Mouse (Mus musculus) testis, adult 2 months (tissue): ENCODE results near the gene Myl6. TPM values are rescaled to one million over a fixed set of nuclear protein-coding genes. Genes with fewer than 3 reads are reported as not detected.

Source experiments
- H3K27ac ChIP-seq: fragments of 200-500 bp; 2 replicates; pipeline ENCODE4 v1.5.1; 2012; ENCODE audit warnings: low read depth, low read length; ENCODE audit not compliant: control insufficient read depth, insufficient read depth
- H3K27me3 ChIP-seq: fragments of 200-500 bp; 2 replicates; pipeline ENCODE4 v1.6.1; 2012; ENCODE audit warnings: mild to moderate bottlenecking, low read length, moderate library complexity; ENCODE audit not compliant: control insufficient read depth, insufficient read depth
- H3K36me3 ChIP-seq: fragments of 200-500 bp; 2 replicates; pipeline ENCODE4 v1.6.1; 2012; ENCODE audit warnings: mild to moderate bottlenecking, low read length; ENCODE audit not compliant: control insufficient read depth, insufficient read depth
- H3K4me1 ChIP-seq: fragments of 200-500 bp; 2 replicates; pipeline ENCODE4 v1.6.1; 2012; ENCODE audit warnings: low read length; ENCODE audit not compliant: control insufficient read depth, insufficient read depth
- H3K4me3 ChIP-seq: fragments of 200-500 bp; 2 replicates; pipeline ENCODE4 v1.5.1; 2012; ENCODE audit warnings: low read depth, mild to moderate bottlenecking, low read length, moderate library complexity, mixed read lengths; ENCODE audit not compliant: control insufficient read depth
- CTCF ChIP-seq: fragments of 200-500 bp; IDR thresholded peaks from 2 replicates; pipeline ENCODE4 v1.5.1; 2012; ENCODE audit warnings: low read depth, mild to moderate bottlenecking, inconsistent platforms, low read length, moderate library complexity; ENCODE audit not compliant: control insufficient read depth, insufficient read depth, insufficient replicate concordance
- POLR2A ChIP-seq: fragments of 200-500 bp; IDR thresholded peaks from 2 replicates; pipeline ENCODE4 v1.6.1; 2012; ENCODE audit warnings: low read depth, mild to moderate bottlenecking, inconsistent platforms, low read length, moderate library complexity; ENCODE audit not compliant: control insufficient read depth
- polyA plus RNA-seq: library from polyadenylated mRNA; depleted of rRNA; stranded (reverse); fragments of >200 nt; gene quantifications from 2 replicates; pipeline ENCODE4 v1.2.3, GENCODE M21; 2012

Gene Myl6
- polyA plus RNA-seq, 1 experiment: 191 TPM

- no peak for TF ChIP-seq CTCF
- no peak for TF ChIP-seq POLR2A
- peaks cover 7% of the 10 kb centered on the region for H3K4me1 ChIP-seq
- H3K27me3 ChIP-seq: no peaks in the 10 kb centered on the region
- no peak overlapping the region for H3K27ac ChIP-seq
- no peak overlapping the region for H3K4me3 ChIP-seq
- H3K36me3 ChIP-seq: peaks cover 2% of the 10 kb centered on the region
Measured at GRCm38 (mm10) chr10:128487861-128488712, 5.9 kb downstream of the Myl6 start.

- Histone ChIP-seq H3K4me3 (no peak overlapping the region), H3K36me3 (peaks cover 2% of the 10 kb centered on the region), H3K4me1 (no peaks in the 10 kb centered on the region), H3K27ac (no peak overlapping the region), H3K27me3 (no peaks in the 10 kb centered on the region)
- TF ChIP-seq CTCF (no peak), POLR2A (no peak)
Measured at GRCm38 (mm10) chr10:128486370-128486769, 7.6 kb downstream of the Myl6 start.

- Histone ChIP-seq H3K4me1 (no peaks in the 10 kb centered on the region), H3K27me3 (no peaks in the 10 kb centered on the region), H3K27ac (no peak overlapping the region), H3K36me3 (peaks cover 9% of the 10 kb centered on the region), H3K4me3 (no peak overlapping the region)
- TF ChIP-seq CTCF: no peak
Measured at GRCm38 (mm10) chr10:128474366-128474765, 19.6 kb downstream of the Myl6 start.

- H3K27ac ChIP-seq: no peak overlapping the region
- peak overlapping the region; percentile 4 for H3K4me3 ChIP-seq
- peaks cover 2% of the 10 kb centered on the region for H3K36me3 ChIP-seq
- no peaks in the 10 kb centered on the region for H3K27me3 ChIP-seq
- H3K4me1 ChIP-seq: peaks cover 7% of the 10 kb centered on the region
- TF ChIP-seq CTCF (no peak), POLR2A (no peak)
Measured at GRCm38 (mm10) chr10:128460270-128460630, 33.7 kb downstream of the Myl6 start.

GRCm38 (mm10) chr10:128459409-128460269 is 34.3 kb downstream of the Myl6 start:
- Histone ChIP-seq H3K4me3 (peak overlapping the region; percentile 97), H3K4me1 (peaks cover 7% of the 10 kb centered on the region), H3K36me3 (peaks cover 2% of the 10 kb centered on the region), H3K27me3 (no peaks in the 10 kb centered on the region), H3K27ac (peak overlapping the region; percentile 89)
- TF ChIP-seq CTCF: no peak
- no peak for TF ChIP-seq POLR2A

GRCm38 (mm10) chr10:128458719-128459408 is 35.1 kb downstream of the Myl6 start, which contains the start of gene Smarcc2:
Gene Smarcc2 (plus strand): TSS chr10:128459248.
- peak; percentile 34; the same call in 1 of the 2 replicates for TF ChIP-seq POLR2A
- TF ChIP-seq CTCF: peak; percentile 33; the same call in 1 of the 2 replicates
- peak within 1 kb of the TSS; percentile 97 for H3K4me3 ChIP-seq
- H3K4me1 ChIP-seq: peaks cover 7% of the 10 kb centered on the region
- peaks cover 2% of the 10 kb centered on the region for H3K36me3 ChIP-seq
- peak within 1 kb of the TSS; percentile 90 for H3K27ac ChIP-seq
- no peaks in the 10 kb centered on the region for H3K27me3 ChIP-seq
